Mouse (Mus musculus): ENCODE data around the gene Chd5.
A peak's percentile ranks its signal among the peaks of the same experiment; 100 is the strongest.

Gene Chd5

GRCm38 (mm10) chr4:152317631-152318033 lies 20.8 kb upstream of the Chd5 start:
- DNase-seq (ENCODE audit: low read depth, low spot score): no peak

GRCm38 (mm10) chr4:152318517-152319234 lies 19.8 kb upstream of the Chd5 start, which contains the start of gene Rnf207:
Gene Rnf207 (minus strand): TSS chr4:152318993.
- no peak for DNase-seq (ENCODE audit: low read depth, low spot score)

- no peak for DNase-seq (ENCODE audit: low read depth, low spot score)
Measured at GRCm38 (mm10) chr4:152321464-152321863, 17.0 kb upstream of the Chd5 start.

GRCm38 (mm10) chr4:152324641-152325562 lies 13.5 kb upstream of the Chd5 start:
- DNase-seq (ENCODE audit: low read depth, low spot score): no peak

- peak; percentile 96 for DNase-seq (ENCODE audit: low read depth, low spot score)
Measured at GRCm38 (mm10) chr4:152325574-152326411, 12.7 kb upstream of the Chd5 start, which contains the start of gene Rpl22. Gene Rpl22 (plus strand): TSS chr4:152325742.

GRCm38 (mm10) chr4:152326543-152326942 lies 11.9 kb upstream of the Chd5 start:
- DNase-seq (ENCODE audit: low read depth, low spot score): no peak

GRCm38 (mm10) chr4:152328691-152329090 lies 9.8 kb upstream of the Chd5 start:
- DNase-seq (ENCODE audit: low read depth, low spot score): no peak

- peak; percentile 35 for DNase-seq (ENCODE audit: low read depth, low spot score)
Measured at GRCm38 (mm10) chr4:152332952-152333351, 5.5 kb upstream of the Chd5 start.

GRCm38 (mm10) chr4:152333587-152333986 lies 4.9 kb upstream of the Chd5 start:
- no peak for DNase-seq (ENCODE audit: low read depth, low spot score)

GRCm38 (mm10) chr4:152337772-152338171 lies 679 bp upstream of the Chd5 start:
- no peak for DNase-seq (ENCODE audit: low read depth, low spot score)

GRCm38 (mm10) chr4:152339293-152339790 lies 891 bp downstream of the Chd5 start:
- no peak for DNase-seq (ENCODE audit: low read depth, low spot score)

GRCm38 (mm10) chr4:152340584-152341284 lies 2.3 kb downstream of the Chd5 start:
- DNase-seq (ENCODE audit: low read depth, low spot score): no peak

- no peak for DNase-seq (ENCODE audit: low read depth, low spot score)
Measured at GRCm38 (mm10) chr4:152343296-152343695, 4.8 kb downstream of the Chd5 start.

- no peak for DNase-seq (ENCODE audit: low read depth, low spot score)
Measured at GRCm38 (mm10) chr4:152344651-152345050, 6.2 kb downstream of the Chd5 start.

GRCm38 (mm10) chr4:152345120-152345889 lies 6.9 kb downstream of the Chd5 start:
- peak; percentile 74 for DNase-seq (ENCODE audit: low read depth, low spot score)

- no peak for DNase-seq (ENCODE audit: low read depth, low spot score)
Measured at GRCm38 (mm10) chr4:152349837-152350381, 11.5 kb downstream of the Chd5 start.

- no peak for DNase-seq (ENCODE audit: low read depth, low spot score)
Measured at GRCm38 (mm10) chr4:152350722-152351421, 12.4 kb downstream of the Chd5 start.

GRCm38 (mm10) chr4:152351422-152352305 lies 13.2 kb downstream of the Chd5 start:
- DNase-seq (ENCODE audit: low read depth, low spot score): no peak
